Mouse (Mus musculus): Measurements from ENCODE around the gene Sox5. TPM values are rescaled to one million over a fixed set of nuclear protein-coding genes. Genes with fewer than 3 reads are reported as not detected.

Sox5 gene
- polyA plus RNA-seq, 1 experiment: 7.3 TPM

DNA sequence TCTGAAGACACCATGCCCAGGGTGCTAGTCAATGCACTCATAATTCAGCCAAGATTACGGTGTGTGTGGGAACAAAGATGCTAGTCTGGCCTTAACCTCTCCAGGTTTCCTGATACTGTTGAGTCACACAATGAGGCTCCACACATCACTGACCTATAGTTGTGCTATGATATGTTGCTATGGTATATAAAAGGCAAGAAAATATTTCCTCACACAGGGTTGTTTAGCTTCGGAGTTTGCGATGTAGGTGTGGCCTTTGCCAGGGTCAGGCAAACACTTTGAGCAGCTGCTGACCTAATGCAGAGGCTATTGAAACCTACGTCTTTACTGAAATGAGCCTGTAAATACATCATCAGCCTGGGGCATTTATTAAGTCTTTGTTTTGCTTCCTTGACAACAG, 833.7 kb downstream of the Sox5 start:
- no peak for DNase-seq (ENCODE audit: low spot score)

DNA sequence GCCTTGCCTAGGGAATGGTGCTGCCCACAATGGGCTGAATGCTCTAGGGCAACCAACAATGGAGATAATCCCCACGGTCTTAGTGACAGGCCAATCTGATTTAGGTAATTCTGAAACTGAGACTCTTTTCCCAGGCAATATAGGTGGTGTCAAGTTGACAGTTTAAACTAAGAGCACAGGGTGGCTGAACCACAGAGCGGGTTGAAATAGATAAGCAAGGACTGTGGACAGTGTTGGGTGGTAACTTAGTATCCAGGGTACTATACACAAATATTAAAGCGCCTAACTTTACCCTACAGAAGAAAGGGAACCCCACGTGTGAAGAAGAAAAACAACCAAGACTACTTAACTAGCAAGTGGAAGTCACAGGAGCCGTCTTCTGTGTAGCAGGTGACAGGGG, 838.7 kb downstream of the Sox5 start:
- no peak for DNase-seq (ENCODE audit: low spot score)

DNA sequence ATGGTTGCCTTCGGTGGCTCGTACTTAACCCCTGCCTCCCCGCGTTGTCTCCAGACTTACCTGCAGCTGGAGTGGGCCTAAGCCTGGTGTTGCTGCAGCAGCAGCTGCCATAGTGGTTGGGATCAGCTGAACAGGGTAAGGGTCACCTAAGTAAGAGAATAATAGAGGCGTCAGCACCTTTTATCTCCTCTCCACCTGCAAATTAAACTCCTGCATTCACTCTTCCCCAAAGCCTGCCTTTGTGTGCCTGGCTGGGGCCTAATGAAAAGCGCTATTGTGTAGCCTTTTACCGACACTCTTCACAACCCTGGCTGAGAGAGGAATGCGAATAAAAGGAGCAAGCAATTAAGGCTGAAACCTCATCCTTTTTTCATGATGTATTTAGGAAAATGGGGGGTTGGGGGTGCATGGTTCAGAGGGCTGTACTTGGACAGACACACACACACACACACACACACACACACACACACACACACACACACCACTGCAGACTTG, 840.4 kb downstream of the Sox5 start:
- DNase-seq (ENCODE audit: low spot score): no peak

DNA sequence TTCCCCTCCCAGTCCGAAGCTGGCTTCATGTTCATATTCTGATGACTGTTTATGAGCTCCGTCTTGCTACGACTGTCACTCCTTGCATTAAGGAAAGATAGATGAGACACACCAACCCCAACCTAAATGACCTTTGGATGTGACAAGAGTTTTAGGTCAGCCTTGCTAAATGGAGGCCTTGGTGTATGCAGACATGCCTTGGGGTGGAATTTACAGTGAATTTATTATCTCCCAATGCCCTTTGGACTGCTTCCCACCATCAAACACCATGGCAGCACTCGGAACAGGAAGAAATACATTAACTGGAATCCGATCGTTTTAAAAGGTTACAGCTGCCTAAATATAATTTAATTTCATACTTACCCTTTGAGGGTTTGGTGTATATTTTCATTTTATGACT, 858.6 kb downstream of the Sox5 start:
- DNase-seq (ENCODE audit: low spot score): no peak

DNA sequence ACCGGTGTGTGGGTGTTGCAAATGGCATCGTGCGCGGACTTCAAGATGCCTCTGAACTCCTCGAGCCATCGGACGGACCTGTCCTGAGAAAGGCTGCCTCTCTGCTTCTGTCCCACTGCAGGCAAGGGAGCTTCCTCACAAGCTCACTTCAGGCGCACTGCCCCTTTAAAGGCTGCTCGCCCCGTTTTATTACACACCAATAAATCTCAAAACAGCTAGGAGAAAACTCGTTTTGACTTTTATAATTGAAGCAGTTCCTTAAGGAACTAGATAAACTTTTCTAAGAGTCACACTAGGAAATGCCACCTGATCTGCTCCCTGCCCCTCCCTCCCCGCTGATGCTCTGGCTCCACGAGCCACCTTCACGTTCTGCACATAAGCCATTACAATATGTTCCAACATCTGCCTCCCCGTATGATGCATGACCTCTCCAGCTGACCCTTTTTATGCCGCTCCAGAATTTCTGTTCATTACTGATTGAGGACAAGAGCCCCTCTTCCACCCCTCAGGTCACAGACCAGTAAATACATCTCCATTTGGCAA, 863.3 kb downstream of the Sox5 start:
- DNase-seq (ENCODE audit: low spot score): no peak

DNA sequence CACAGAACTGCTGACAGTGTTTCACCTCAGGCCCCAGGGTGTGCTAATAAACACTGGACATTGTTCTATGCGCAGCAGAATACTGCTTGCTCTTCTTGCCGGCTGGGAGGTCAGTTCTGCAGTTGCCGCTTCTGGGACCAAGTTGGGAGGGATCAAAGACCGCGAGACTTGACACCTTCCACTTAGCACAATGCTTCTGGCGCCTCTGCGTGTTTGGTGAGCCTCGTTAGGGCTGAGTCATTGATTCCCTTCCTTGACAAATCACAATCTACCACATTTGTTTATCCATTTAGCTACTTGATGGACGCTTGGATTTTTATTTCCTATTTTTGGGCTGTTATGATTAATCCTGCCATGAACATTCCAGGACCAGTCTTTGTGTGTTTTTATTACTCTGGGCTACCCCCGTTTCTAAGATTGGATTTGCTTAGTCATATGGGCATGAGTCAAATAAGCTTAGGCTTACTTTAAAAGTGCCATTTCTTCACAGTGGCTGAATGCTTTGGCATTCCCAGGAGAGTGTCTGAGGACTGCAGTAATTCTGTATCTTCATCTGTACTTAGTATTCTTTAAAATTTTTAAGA, 865.5 kb downstream of the Sox5 start:
- no peak for DNase-seq (ENCODE audit: low spot score)

DNA sequence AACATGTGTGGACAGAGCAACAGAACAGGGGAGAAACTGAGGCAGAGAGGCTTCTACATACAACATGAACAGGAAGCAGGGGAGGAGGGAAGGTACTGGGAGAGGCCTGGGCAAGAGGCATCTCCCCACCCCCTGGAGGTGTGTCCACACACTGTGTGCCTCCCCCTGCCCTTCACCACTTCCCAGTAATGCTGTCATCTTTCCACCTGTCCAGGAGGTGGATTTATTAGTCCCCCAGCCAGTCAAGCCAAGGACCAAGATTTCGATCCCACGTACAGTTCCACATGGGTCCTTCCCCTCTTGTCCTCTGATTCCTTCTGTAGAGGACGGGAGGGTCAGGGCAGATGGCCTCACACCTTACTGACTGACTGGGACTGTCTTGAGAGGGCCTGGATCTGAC, 866.1 kb downstream of the Sox5 start:
- no peak for DNase-seq (ENCODE audit: low spot score)

DNA sequence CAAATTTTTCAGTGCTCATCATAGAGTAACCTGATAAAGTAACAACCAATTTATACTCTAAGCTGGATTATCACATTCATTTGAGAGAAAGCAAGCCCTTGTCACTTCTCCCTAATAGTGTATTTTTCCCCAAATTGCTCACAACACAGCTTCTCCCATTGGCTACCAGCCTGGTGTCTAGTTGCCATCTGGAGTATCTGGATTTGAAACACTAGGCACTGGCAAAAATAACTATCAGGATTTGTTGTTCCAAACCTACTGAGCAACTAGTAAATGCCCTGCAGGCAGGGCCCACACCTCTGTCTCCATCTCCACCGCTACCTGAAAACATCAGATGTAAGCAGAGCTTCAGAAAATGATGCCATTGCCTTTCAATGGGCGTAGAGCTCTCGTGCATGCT, 869.5 kb downstream of the Sox5 start:
- DNase-seq (ENCODE audit: low spot score): no peak

DNA sequence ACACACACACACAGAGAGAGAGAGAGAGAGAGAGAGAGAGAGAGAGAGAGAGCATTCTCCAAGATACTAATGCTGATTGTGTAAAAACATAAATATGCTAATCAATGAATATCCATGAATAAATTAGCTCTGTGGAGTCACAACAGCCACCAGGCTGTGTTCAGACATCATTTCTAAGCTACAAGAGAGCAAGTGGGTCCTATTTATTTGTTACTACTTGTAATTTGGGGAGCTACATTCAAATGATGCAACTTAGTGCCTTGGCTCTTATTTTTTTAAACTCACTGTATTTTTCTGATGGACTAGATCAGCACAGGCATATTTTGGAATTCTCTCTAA, 877.1 kb downstream of the Sox5 start:
- no peak for DNase-seq (ENCODE audit: low spot score)

DNA sequence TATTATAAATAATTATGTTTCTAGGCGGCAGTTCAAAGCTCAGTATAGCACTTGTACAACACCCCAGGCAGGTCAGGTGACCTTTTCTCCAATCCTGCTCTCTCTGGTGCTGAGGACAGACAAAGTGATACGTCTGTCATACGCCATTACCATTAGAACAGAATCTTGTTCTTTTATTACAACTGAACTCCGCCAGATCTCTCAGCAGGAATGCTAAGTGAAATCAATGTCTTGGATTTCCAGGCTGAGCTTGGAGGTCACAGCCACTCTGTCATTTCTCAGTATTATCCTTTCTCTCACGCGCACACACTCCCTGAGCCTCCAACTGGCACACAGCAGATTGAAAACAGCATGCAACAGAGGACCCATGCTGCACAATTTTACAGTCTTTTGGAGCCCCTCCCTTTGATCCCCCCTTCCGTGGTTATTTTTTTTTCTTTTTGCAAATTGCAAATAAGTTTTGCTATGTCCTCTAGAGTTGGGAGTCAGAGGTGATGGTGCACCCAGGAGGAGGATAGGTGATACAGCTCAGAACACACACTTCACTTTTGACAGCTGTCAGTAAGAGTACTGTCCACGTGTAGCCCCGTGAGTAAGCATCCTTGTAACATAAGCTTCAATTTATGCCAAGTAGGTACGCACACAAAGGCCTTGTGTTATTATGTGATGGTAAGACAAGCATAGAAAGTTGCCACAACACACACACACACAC, 877.6 kb downstream of the Sox5 start:
- no peak for DNase-seq (ENCODE audit: low spot score)

DNA sequence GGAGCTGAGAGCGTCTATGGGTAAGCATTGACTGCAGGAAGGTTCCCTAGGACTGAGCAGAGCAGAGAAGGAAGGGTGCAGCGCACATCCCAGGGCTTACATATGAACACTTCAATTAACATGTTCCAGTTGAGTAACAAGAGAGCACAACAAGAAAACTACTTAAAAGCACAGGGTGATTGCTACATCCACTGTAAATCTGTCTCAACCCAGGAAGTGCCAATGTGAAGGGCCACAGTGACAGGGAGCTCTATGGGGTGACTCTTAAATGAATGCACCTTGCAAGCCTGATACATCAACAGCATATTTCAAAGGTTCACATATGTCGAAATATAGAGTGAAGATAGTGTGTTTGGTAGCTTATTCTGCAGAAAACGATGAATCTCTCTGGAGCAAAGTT, 880.9 kb downstream of the Sox5 start:
- DNase-seq (ENCODE audit: low spot score): no peak

DNA sequence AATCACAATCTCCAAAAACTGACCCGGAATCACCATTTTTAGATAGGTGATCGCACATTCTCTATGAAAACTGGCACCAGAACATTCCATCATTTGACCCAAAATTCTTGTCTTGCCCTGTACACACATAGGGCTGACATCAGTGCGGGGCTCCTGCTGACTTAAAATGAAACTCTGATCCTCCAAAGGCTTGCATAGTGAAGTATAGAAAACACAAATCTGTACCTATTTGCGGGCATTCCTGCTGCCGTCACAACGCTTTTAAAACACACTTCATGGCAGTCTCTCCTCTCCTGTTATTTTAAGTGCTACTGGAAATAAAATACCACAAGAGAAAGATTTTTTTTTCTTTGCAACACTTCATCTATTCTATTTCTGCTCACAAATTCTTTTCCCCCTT, 886.7 kb downstream of the Sox5 start:
- DNase-seq (ENCODE audit: low spot score): no peak

DNA sequence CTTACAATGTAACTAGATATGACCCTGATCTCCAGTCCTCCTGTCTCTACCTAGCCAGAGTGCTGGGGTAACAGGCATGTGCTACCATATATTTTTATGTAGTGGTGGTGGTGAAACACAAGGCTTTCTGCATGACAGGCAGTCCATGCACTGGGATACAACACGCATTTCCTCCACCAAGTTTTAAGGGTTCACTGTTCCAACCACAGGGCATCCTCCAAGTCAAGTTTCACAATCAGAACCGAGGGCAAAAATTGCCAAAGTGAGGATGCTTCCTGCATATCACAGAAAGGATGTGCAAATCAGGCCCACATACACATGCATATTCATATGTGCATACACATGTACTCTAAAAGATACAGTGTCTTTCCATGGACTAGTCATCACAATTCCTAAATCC, 888.9 kb downstream of the Sox5 start:
- DNase-seq (ENCODE audit: low spot score): no peak

DNA sequence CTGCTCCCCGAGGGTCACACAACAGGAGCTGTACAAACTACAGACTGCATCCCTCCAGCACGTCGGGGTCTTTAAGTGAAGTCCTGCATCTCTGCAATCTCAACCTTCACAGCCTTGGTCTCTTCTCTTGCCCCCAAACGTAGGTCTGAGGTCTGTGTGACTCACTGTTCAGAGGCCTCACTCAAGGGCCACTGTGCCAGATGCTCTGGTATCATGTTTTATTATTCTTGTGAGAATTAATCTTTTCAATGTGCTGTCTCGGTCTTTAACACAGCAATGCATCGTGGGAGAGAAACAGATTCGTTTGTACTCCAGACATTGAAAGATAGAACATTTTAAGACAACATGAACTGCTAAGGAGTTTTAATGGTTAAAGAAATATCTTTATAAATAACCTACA, 893.2 kb downstream of the Sox5 start:
- no peak for DNase-seq (ENCODE audit: low spot score)

DNA sequence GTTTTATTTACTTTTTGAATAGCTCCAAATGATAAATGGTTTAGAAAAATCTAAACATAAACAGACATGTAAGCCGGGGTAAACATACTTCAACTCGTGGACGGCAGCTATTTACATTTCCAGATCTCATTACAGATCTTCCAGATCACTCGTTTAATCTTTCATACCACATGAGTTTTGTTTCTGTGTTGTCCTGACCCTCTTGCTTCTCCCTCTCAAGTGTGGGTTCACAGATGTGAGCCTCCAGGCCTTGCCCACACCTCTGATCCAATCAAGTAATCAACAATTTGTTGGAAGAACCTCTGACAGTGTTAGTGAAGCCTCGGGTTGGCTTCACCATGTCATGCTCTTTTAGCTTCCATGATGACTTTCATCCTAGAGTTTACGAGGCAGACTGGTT, 903.3 kb downstream of the Sox5 start:
- no peak for DNase-seq (ENCODE audit: low spot score)

DNA sequence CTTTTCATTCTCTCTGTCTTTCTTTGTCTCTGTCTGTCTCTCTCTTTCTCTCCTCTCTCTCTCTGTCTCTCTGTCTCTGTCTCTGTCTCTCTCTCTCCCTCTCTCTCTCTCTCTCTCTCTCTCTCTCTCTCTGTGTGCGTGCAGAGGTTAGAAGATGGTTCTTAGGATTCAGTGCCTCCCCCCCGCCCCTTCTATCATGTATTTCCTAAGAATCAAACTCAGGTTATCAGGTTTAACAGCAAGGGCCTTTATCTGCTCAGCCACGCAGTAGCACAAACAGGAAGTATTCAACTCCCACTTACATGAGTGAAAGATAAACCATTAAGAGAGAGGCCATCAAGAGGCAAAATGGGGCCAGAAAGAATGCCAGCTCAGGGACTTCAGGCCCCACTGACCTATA, 913.0 kb downstream of the Sox5 start:
- no peak for DNase-seq (ENCODE audit: low spot score)

DNA sequence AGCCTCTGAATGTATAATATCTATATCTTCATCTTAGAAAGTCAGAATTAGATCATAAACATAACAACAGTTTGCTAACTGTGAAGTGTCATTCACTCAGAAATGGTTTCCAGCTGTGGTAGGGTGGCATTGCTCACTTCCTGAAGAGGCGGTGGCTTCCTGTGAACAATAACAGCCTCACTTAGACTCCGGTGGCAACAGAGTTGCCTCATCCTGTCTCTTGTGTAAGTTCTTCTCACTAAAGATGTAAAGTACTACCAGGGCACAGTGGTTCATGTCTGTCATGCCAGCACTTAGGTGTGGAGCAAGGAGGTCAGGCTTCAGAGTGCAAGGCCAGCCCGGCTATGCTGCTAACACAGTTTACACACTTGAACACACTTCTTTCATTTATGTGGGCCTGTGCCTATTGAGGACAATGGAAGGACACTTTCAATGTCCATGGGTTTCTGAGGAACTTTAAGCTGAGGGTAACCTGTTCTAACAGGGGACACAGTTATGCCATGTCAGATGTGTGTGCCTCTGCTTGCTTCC, 913.6 kb downstream of the Sox5 start:
- no peak for DNase-seq (ENCODE audit: low spot score)

DNA sequence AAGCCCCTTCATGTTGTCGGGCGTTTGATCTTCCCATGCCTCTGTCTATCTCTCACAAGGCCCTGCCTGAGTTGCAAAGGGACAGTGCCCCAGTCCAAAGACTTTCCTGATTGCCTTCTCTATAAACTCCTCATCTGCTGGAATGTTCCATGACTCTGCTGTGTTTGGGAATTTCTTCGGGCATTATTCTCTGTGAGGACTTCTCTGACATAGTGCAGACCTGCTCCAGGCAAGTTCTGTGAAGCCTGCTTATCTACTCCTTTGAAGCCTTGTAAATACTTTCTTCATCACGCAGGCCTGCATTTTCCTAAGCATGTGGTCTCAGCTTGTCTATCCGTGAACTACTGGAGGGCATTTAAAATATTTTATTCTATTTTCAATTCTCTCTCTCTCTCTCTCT, 914.7 kb downstream of the Sox5 start:
- no peak for DNase-seq (ENCODE audit: low spot score)

DNA sequence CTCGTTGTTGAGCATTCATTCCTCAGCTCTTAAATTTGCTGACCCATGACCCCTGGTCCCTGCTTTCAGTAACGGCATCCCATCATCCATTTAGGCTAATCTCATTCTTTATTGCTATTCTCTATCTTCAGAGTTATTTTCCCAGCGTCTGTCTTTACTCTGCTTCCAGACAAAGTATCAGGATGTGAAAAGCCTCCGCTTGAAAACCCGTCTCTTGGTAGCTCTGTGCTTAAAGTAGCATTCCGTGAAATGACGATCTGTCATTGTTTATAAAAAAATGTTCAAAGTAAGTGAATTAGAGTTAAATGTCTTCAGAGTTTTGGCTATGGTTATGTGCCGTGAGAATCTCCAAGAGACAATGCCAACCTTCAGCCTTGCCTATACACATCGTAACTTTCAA, 915.2 kb downstream of the Sox5 start:
- DNase-seq (ENCODE audit: low spot score): no peak

DNA sequence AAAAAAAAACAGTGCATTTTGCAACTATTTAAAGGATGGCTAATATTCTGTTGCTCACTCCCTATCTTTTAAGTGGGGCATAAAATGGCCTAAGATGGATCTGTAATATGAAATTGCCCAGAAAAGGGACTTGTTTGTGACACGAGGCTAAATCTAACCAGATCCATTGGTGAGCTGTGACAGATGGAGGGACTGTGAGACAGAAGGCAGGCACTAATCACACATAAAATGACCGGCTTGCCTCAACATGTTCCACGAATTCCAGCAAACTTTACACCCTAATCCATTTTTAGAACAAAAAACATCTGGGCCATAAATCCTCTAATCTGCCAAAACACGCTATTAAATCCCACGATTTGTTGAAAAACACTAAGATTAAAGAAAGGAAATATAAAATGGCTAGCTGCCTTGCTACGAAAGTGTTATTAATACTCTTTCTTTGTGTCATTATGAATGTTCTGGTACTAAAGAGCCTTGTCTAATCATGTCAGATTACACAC, 919.1 kb downstream of the Sox5 start:
- DNase-seq (ENCODE audit: low spot score): no peak

DNA sequence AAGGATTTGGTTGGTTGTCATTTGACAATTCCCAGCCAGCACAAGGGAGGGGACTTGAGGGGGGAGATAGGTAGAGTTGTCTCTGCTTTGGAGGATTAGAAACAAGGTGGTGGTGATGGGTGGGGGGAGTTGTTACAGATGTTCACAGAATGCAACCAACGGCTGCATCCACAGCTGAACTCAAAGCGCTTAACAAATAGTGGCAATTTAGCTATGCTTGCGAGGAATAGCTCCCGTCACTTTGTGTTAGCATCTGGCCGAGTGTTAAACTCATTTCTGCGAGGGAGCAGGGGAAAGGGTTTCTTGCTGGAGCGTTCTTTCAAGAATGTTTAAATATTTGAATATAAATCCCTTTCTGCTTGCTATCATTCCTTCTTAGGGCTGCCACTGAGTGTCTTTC, 921.7 kb downstream of the Sox5 start:
- DNase-seq (ENCODE audit: low spot score): no peak

DNA sequence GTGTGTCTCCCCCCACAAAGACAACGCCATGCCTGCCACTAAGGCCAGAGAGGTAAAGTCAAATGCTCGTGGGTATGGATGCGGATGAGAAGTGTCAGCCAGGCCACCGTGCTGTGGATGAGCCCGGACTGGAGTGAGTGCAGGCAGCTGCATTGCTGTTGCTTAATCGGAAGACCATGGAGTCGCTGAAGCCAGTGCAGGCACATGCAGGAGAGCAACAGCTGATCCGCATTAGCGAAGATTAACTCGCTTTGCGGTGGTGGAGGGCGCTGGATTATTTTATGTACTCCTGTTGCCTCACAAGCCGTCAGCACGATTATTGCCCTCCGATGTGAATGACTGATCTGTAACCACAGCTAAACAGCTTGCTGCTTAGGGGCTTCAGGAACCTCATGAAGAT, 922.2 kb downstream of the Sox5 start:
- no peak for DNase-seq (ENCODE audit: low spot score)

DNA sequence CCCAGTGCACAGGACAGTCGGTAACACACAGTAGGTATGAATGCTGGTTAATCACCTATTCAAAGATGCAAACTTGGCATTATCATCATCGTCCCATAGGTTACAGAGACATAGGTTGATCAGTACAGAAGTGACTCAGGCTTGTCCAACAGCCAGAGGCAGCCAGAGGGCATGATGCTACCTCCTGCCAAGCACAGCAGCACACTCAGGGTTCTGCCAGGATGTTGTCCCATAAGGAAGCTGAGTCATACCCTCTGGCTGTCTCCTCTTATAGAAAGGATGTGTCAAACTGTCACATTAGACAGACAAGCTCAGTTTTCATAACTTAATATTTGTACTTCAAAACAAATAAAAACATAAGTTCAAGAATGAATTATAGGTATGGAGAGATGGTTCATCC, 923.2 kb downstream of the Sox5 start:
- DNase-seq (ENCODE audit: low spot score): no peak
